Mouse (Mus musculus): ENCODE results near the gene Schip1.

Schip1 gene

GRCm38 (mm10) chr3:68484021-68484420 lies 419.4 kb downstream of the Schip1 start:
- no peak for DNase-seq

GRCm38 (mm10) chr3:68484561-68484960 lies 420.0 kb downstream of the Schip1 start:
- no peak for DNase-seq

- no peak for DNase-seq
These were observed 423.0 kb downstream of the Schip1 start for GRCm38 (mm10) chr3:68487621-68488020.

GRCm38 (mm10) chr3:68488316-68488715 lies 423.7 kb downstream of the Schip1 start:
- DNase-seq = no peak

GRCm38 (mm10) chr3:68491516-68491915 lies 426.9 kb downstream of the Schip1 start:
- DNase-seq = no peak

- DNase-seq = no peak
These were observed 427.5 kb downstream of the Schip1 start for GRCm38 (mm10) chr3:68492066-68492465.

GRCm38 (mm10) chr3:68492513-68492912 lies 427.9 kb downstream of the Schip1 start:
- DNase-seq = peak; percentile 60

GRCm38 (mm10) chr3:68493170-68493585 lies 428.6 kb downstream of the Schip1 start:
- DNase-seq = peak; percentile 78

GRCm38 (mm10) chr3:68493586-68494295 lies 429.1 kb downstream of the Schip1 start:
- peak; percentile 93 for DNase-seq

- DNase-seq = peak; percentile 56
These were observed 429.9 kb downstream of the Schip1 start for GRCm38 (mm10) chr3:68494296-68495095.

GRCm38 (mm10) chr3:68495096-68495735 lies 430.6 kb downstream of the Schip1 start:
- DNase-seq = peak; percentile 72

- DNase-seq = peak; percentile 41
These were observed 431.2 kb downstream of the Schip1 start for GRCm38 (mm10) chr3:68495736-68496242.

GRCm38 (mm10) chr3:68496513-68496912 lies 431.9 kb downstream of the Schip1 start:
- DNase-seq = no peak

- DNase-seq = no peak
These were observed 435.0 kb downstream of the Schip1 start for GRCm38 (mm10) chr3:68499532-68500152.

GRCm38 (mm10) chr3:68504838-68505237 lies 440.2 kb downstream of the Schip1 start:
- no peak for DNase-seq

GRCm38 (mm10) chr3:68506769-68507318 lies 442.2 kb downstream of the Schip1 start:
- DNase-seq = peak; percentile 66

GRCm38 (mm10) chr3:68508629-68509028 lies 444.0 kb downstream of the Schip1 start:
- peak; percentile 74 for DNase-seq

- no peak for DNase-seq
These were observed 446.3 kb downstream of the Schip1 start for GRCm38 (mm10) chr3:68510872-68511271.

GRCm38 (mm10) chr3:68511744-68512143 lies 447.1 kb downstream of the Schip1 start:
- DNase-seq = no peak

- DNase-seq = no peak
These were observed 447.7 kb downstream of the Schip1 start for GRCm38 (mm10) chr3:68512327-68512726.

GRCm38 (mm10) chr3:68513340-68514119 lies 448.9 kb downstream of the Schip1 start:
- DNase-seq = peak; percentile 36

- DNase-seq = no peak
These were observed 449.5 kb downstream of the Schip1 start for GRCm38 (mm10) chr3:68514120-68514497.

All from kidney, postnatal 10 days (tissue).